Mouse (Mus musculus): ENCODE measurements at regions not wholly inside any gene's neighbourhood (a gene's known extent, or its start where the extent isn't known, plus 50 kb on each side); places are given as distances from the start of the nearest gene placed in this dataset.

DNA sequence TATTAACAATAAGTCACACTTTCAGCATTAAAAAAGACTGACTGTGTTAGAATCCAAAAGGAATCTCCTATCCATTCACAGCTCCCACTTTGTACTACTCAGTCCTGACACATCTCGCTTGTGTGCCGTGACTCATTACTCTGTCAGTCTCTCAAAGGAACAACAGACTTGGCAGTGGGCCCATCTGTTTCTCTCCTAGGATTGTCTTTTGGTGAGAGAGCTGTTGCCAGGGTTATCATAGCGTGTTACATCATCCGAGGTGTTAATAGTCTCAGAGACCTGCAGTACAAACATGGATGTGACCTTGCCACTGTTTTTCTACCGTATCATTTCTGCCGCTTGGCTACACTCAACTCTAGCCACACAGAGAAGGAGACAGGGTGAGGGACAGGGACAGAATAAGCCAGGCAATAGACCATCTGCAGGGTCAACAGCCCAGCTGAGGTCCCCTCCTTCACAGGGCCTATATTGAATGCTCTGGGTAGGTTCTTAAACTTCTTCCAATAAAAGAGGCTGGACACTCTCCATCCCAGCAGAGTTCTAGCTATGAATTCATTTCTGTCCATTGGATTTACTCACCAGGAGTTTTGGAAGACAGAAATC lies 227.2 kb upstream of the Prdm1 start:
- TF ChIP-seq EP300 (IDR thresholded peaks at IDR 0.05; ENCODE audit: low read depth) (no peak), CTCF (IDR thresholded peaks at IDR 0.05; ENCODE audit: low read depth) (no peak)
